In the genomic region with DNA sequence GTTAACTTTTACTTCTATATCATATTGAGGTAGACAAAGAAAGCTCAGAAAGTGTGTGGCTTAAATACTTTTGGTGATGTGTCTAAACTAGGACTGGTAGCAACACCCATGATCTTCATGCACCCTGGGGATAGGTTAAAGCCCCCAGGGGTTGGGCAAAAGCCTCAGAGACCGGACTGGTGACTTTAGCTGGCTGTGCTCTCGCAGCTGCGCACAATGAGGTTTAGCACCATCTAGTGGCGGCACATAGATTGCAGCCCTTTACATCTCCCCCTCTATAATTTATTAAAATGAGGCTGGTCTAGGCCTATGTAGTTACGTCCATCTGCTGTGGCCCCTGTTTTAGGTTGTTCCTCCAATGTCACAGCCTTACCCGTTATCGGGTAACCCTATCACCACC, we compare ENCODE assay signal across 22 mouse cellular contexts. TPM values are rescaled to one million over a fixed set of nuclear protein-coding genes. Genes with fewer than 3 reads are reported as not detected.
"Had no signal": no experiment of that assay in that cellular context is flagged by ENCODE, and none has a peak within 500 bp of the region (broad histone marks: within the 10 kb centered on the region; RNA-seq: fewer than 3 reads in every experiment).

No protein-coding gene starts in this region.

RNA-seq across cellular contexts. Expression of gene Gm8180, which starts 19.9 kb away (rescaled TPM):
- total RNA-seq: layer of hippocampus, adult 8-10 months; layer of hippocampus, postnatal 10 days; layer of hippocampus, postnatal 36 days; left cerebral cortex, adult 8-10 months; left cerebral cortex, postnatal 14 days; left cerebral cortex, postnatal 4 days; megakaryocyte progenitor cell, adult 5-6 weeks; megakaryocyte-erythroid progenitor cell, adult 5-6 weeks had no signal
- polyA plus RNA-seq: intestine, embryonic 14.5 days; kidney, embryonic 16.5 days; large intestine, adult 2 months; limb, embryonic 12.5 days; limb, embryonic 15.5 days; liver, embryonic 12.5 days; liver, embryonic 16.5 days; lung, embryonic 15.5 days; midbrain, embryonic 11.5 days; midbrain, embryonic 14.5 days; neural tube, embryonic 12.5 days; neural tube, embryonic 15.5 days; stomach, embryonic 14.5 days; thymus, postnatal 0 days had no signal

RNA-seq across cellular contexts. Expression of gene Gm6526, which starts 56.8 kb away (rescaled TPM):
- total RNA-seq: layer of hippocampus, adult 8-10 months; layer of hippocampus, postnatal 10 days; layer of hippocampus, postnatal 36 days; left cerebral cortex, adult 8-10 months; left cerebral cortex, postnatal 14 days; left cerebral cortex, postnatal 4 days; megakaryocyte progenitor cell, adult 5-6 weeks; megakaryocyte-erythroid progenitor cell, adult 5-6 weeks had no signal
- polyA plus RNA-seq: intestine, embryonic 14.5 days; kidney, embryonic 16.5 days; large intestine, adult 2 months; limb, embryonic 12.5 days; limb, embryonic 15.5 days; liver, embryonic 12.5 days; liver, embryonic 16.5 days; lung, embryonic 15.5 days; midbrain, embryonic 11.5 days; midbrain, embryonic 14.5 days; neural tube, embryonic 12.5 days; neural tube, embryonic 15.5 days; stomach, embryonic 14.5 days; thymus, postnatal 0 days had no signal
